Mouse (Mus musculus) heart, embryonic 15.5 days (tissue): ENCODE data around the gene Nme8. TPM values are rescaled to one million over a fixed set of nuclear protein-coding genes. Genes with fewer than 3 reads are reported as not detected.

Experiments
- ATAC-seq: fragments of 200-750 bp; cut with Nextera tagmentation; replicated peaks from 2 replicates; pipeline ENCODE4 v1.8.0; 2017; ENCODE audit warnings: low read depth, moderate TSS enrichment; ENCODE audit not compliant: insufficient number of reproducible peaks, insufficient read depth, low FRiP score
- H3K27ac ChIP-seq: fragments of 300-500 bp; sonication (generic); 2 replicates; pipeline ENCODE4 v1.5.1; 2015; ENCODE audit warnings: mild to moderate bottlenecking, inconsistent platforms
- H3K27me3 ChIP-seq: fragments of 300-500 bp; sonication (generic); 2 replicates; pipeline ENCODE4 v1.6.1; 2015; ENCODE audit warnings: inconsistent platforms
- H3K36me3 ChIP-seq: fragments of 300-500 bp; sonication (generic); 2 replicates; pipeline ENCODE4 v1.6.1; 2015; ENCODE audit warnings: mild to moderate bottlenecking, inconsistent platforms
- H3K4me1 ChIP-seq: fragments of 300-500 bp; sonication (generic); replicated peaks from 2 replicates; pipeline ENCODE4 v1.6.1; 2015; ENCODE audit warnings: inconsistent platforms
- H3K4me2 ChIP-seq: fragments of 300-500 bp; sonication (generic); 2 replicates; pipeline ENCODE4 v1.6.1; 2015; ENCODE audit warnings: inconsistent platforms, mild to moderate bottlenecking, moderate library complexity
- H3K4me3 ChIP-seq: fragments of 300-500 bp; sonication (generic); 2 replicates; pipeline ENCODE4 v1.5.1; 2015; ENCODE audit warnings: mild to moderate bottlenecking, inconsistent platforms
- H3K9ac ChIP-seq: fragments of 300-500 bp; sonication (generic); 2 replicates; pipeline ENCODE4 v1.6.1; 2015; ENCODE audit warnings: mild to moderate bottlenecking, inconsistent platforms
- H3K9me3 ChIP-seq: fragments of 300-500 bp; sonication (generic); replicated peaks from 2 replicates; pipeline ENCODE4 v1.6.1; 2016; ENCODE audit warnings: inconsistent platforms
- WGBS: fragments of 180-500 bp; shearing (Covaris S2); methylation state at CpG from one replicate; pipeline ENCODE4 v1.1.7; 2015; ENCODE audit warnings: mixed read lengths; 5-methylcytosine and 5-hydroxymethylcytosine counted together
- polyA plus RNA-seq: library from polyadenylated mRNA; unstranded; fragments of >200 nt; fragmentation: Nextera tagmentation; extraction: Ambion mirVana; gene quantifications from 2 replicates; pipeline ENCODE4 v1.2.1, GENCODE M21; 2015

Gene Nme8
- polyA plus RNA-seq: 0.41 and 1.2 TPM in 2 replicates

- 0 out of 2 replicates have a peak, but pooled peaks cover 3% of the 10 kb centered on the region for H3K27me3 ChIP-seq
- H3K9ac ChIP-seq: no peak within 1 kb of the TSS
- whole genome bisulfite sequencing: 14% methylated on average over 7 of the region's 7 CpGs
- 0 out of 2 replicates have a peak within 1 kb of the TSS, but pooled peaks have one; percentile 2 for H3K4me2 ChIP-seq
- peaks cover 9% of the 10 kb centered on the region for H3K4me1 ChIP-seq
- H3K9me3 ChIP-seq: no peaks in the 10 kb centered on the region
- H3K36me3 ChIP-seq: no peaks in the 10 kb centered on the region
- no peak within 1 kb of the TSS for H3K27ac ChIP-seq
- ATAC-seq: no peak
- no peak within 1 kb of the TSS for H3K4me3 ChIP-seq
These were observed at the start of gene Nme8 for GRCm38 (mm10) chr13:19697790-19698189. Nme8 (minus strand) TSS chr13:19697794.

- no peaks in the 10 kb centered on the region for H3K36me3 ChIP-seq
- WGBS: 41% methylated on average over 2 of the region's 2 CpGs
- H3K4me2 ChIP-seq: no peak overlapping the region
- no peak overlapping the region; the same call in 1 of the 2 replicates for H3K27ac ChIP-seq
- ATAC-seq: no peak
- no peaks in the 10 kb centered on the region for H3K9me3 ChIP-seq
- no peaks in the 10 kb centered on the region for H3K27me3 ChIP-seq
- no peak overlapping the region for H3K4me3 ChIP-seq
- peaks cover 7% of the 10 kb centered on the region for H3K4me1 ChIP-seq
- H3K9ac ChIP-seq: no peak overlapping the region
These were observed 48.1 kb upstream of the Nme8 start for GRCm38 (mm10) chr13:19745741-19746140.

- ATAC-seq: no peak
- Histone ChIP-seq H3K4me2 (no peak overlapping the region), H3K4me3 (no peak overlapping the region), H3K27me3 (no peaks in the 10 kb centered on the region), H3K9me3 (no peaks in the 10 kb centered on the region), H3K36me3 (no peaks in the 10 kb centered on the region), H3K4me1 (peaks cover 7% of the 10 kb centered on the region), H3K9ac (no peak overlapping the region), H3K27ac (no peak overlapping the region)
- WGBS: 72% methylated on average over 5 of the region's 5 CpGs
These were observed 46.9 kb upstream of the Nme8 start for GRCm38 (mm10) chr13:19744536-19744935.

- no peak overlapping the region for H3K27ac ChIP-seq
- H3K4me2 ChIP-seq: no peak overlapping the region
- WGBS: 66% methylated on average over 5 of the region's 5 CpGs
- H3K4me1 ChIP-seq: 0 out of 2 replicates have a peak, but pooled peaks cover 2% of the 10 kb centered on the region
- H3K27me3 ChIP-seq: no peaks in the 10 kb centered on the region
- ATAC-seq: no peak
- no peaks in the 10 kb centered on the region for H3K36me3 ChIP-seq
- H3K4me3 ChIP-seq: no peak overlapping the region
- no peaks in the 10 kb centered on the region for H3K9me3 ChIP-seq
- H3K9ac ChIP-seq: no peak overlapping the region
These were observed 37.0 kb upstream of the Nme8 start for GRCm38 (mm10) chr13:19734597-19734996.

- no peak overlapping the region for H3K4me2 ChIP-seq
- 46% methylated on average over 2 of the region's 2 CpGs for WGBS
- H3K9me3 ChIP-seq: no peaks in the 10 kb centered on the region
- H3K27me3 ChIP-seq: no peaks in the 10 kb centered on the region
- H3K36me3 ChIP-seq: no peaks in the 10 kb centered on the region
- H3K9ac ChIP-seq: no peak overlapping the region
- 0 out of 2 replicates have a peak, but pooled peaks cover 2% of the 10 kb centered on the region for H3K4me1 ChIP-seq
- H3K4me3 ChIP-seq: no peak overlapping the region
- no peak overlapping the region for H3K27ac ChIP-seq
- no peak for ATAC-seq
These were observed 33.2 kb upstream of the Nme8 start for GRCm38 (mm10) chr13:19730826-19731225.

GRCm38 (mm10) chr13:19718954-19719353 lies 21.4 kb upstream of the Nme8 start:
- Histone ChIP-seq H3K36me3 (no peaks in the 10 kb centered on the region), H3K4me1 (no peaks in the 10 kb centered on the region), H3K9me3 (no peaks in the 10 kb centered on the region), H3K9ac (no peak overlapping the region), H3K4me2 (no peak overlapping the region), H3K27ac (no peak overlapping the region), H3K4me3 (no peak overlapping the region), H3K27me3 (no peaks in the 10 kb centered on the region)
- ATAC-seq: no peak
- 52% methylated on average over 5 of the region's 5 CpGs for WGBS

- 72% methylated on average over 2 of the region's 2 CpGs for WGBS
- H3K9ac ChIP-seq: no peak overlapping the region
- H3K9me3 ChIP-seq: no peaks in the 10 kb centered on the region
- H3K4me1 ChIP-seq: no peaks in the 10 kb centered on the region
- H3K4me3 ChIP-seq: no peak overlapping the region
- no peaks in the 10 kb centered on the region for H3K36me3 ChIP-seq
- H3K27me3 ChIP-seq: no peaks in the 10 kb centered on the region
- H3K27ac ChIP-seq: no peak overlapping the region
- no peak overlapping the region for H3K4me2 ChIP-seq
- no peak for ATAC-seq
These were observed 19.6 kb upstream of the Nme8 start for GRCm38 (mm10) chr13:19717201-19717600.

GRCm38 (mm10) chr13:19703806-19704205 lies 6.2 kb upstream of the Nme8 start:
- Histone ChIP-seq H3K27ac (no peak overlapping the region), H3K4me2 (no peak overlapping the region), H3K9ac (no peak overlapping the region), H3K4me3 (no peak overlapping the region), H3K4me1 (peaks cover 5% of the 10 kb centered on the region), H3K36me3 (no peaks in the 10 kb centered on the region), H3K9me3 (no peaks in the 10 kb centered on the region), H3K27me3 (no peaks in the 10 kb centered on the region)
- no peak for ATAC-seq
- 53% methylated on average over 4 of the region's 4 CpGs for WGBS

GRCm38 (mm10) chr13:19701443-19702078 lies 4.0 kb upstream of the Nme8 start:
- Histone ChIP-seq H3K27me3 (0 out of 2 replicates have a peak, but pooled peaks cover 3% of the 10 kb centered on the region), H3K36me3 (no peaks in the 10 kb centered on the region), H3K4me1 (peaks cover 9% of the 10 kb centered on the region), H3K4me2 (no peak overlapping the region), H3K9me3 (no peaks in the 10 kb centered on the region), H3K4me3 (no peak overlapping the region), H3K27ac (no peak overlapping the region), H3K9ac (no peak overlapping the region)
- WGBS: 73% methylated on average over 11 of the region's 11 CpGs
- no peak for ATAC-seq

GRCm38 (mm10) chr13:19700733-19701442 lies 3.3 kb upstream of the Nme8 start:
- Histone ChIP-seq H3K4me2 (no peak overlapping the region), H3K27me3 (0 out of 2 replicates have a peak, but pooled peaks cover 3% of the 10 kb centered on the region), H3K4me3 (no peak overlapping the region), H3K27ac (no peak overlapping the region), H3K4me1 (peaks cover 9% of the 10 kb centered on the region), H3K9ac (no peak overlapping the region), H3K9me3 (no peaks in the 10 kb centered on the region), H3K36me3 (no peaks in the 10 kb centered on the region)
- WGBS: 69% methylated on average over 4 of the region's 4 CpGs
- ATAC-seq: no peak; the same call in 1 of the 2 replicates

- H3K36me3 ChIP-seq: no peaks in the 10 kb centered on the region
- H3K4me1 ChIP-seq: peaks cover 9% of the 10 kb centered on the region
- 0 out of 2 replicates have a peak, but pooled peaks cover 3% of the 10 kb centered on the region for H3K27me3 ChIP-seq
- no peak overlapping the region for H3K4me2 ChIP-seq
- no peak overlapping the region for H3K9ac ChIP-seq
- H3K4me3 ChIP-seq: no peak overlapping the region
- WGBS: 27% methylated on average over 12 of the region's 12 CpGs
- no peaks in the 10 kb centered on the region for H3K9me3 ChIP-seq
- no peak overlapping the region for H3K27ac ChIP-seq
- no peak for ATAC-seq
These were observed 1.1 kb upstream of the Nme8 start for GRCm38 (mm10) chr13:19698524-19699173.
